In genomic region chr15:79893824-79894123, GRCm38 (mm10) we compare ENCODE assay signal across 12 mouse cellular contexts. TPM values are rescaled to one million over a fixed set of nuclear protein-coding genes. Genes with fewer than 3 reads are reported as not detected.
DNase-seq lines count a peak whose midpoint lies in the region; ATAC-seq and TF ChIP-seq lines count a peak whose summit lies in the region.
"Had no signal": no experiment of that assay in that cellular context is flagged by ENCODE, and none has a peak within 500 bp of the region (broad histone marks: within the 10 kb centered on the region; RNA-seq: fewer than 3 reads in every experiment).

No protein-coding gene starts in this region.

- no peak for TF ChIP-seq EP300 in stomach, postnatal 0 days (optimal IDR thresholded peaks at IDR 0.05)

- peak overlapping the region; percentile 89 for H3K4me2 ChIP-seq in heart, embryonic 15.5 days
- H3K4me2 ChIP-seq in liver, embryonic 11.5 days: peak overlapping the region; percentile 85
- H3K4me2 ChIP-seq in stomach, postnatal 0 days (replicated peaks; ENCODE audit: low read depth): peak overlapping the region; percentile 42
- H3K4me2 ChIP-seq: forebrain, embryonic 13.5 days had no signal

- no peak overlapping the region for H3K9ac ChIP-seq in heart, embryonic 15.5 days
- H3K9ac ChIP-seq in liver, embryonic 11.5 days (ENCODE audit: low read depth, low read length): peak overlapping the region; percentile 46; the same call in 1 of the 2 replicates
- H3K9ac ChIP-seq in stomach, postnatal 0 days (ENCODE audit: low read length): no peak overlapping the region
- H3K9ac ChIP-seq: forebrain, embryonic 13.5 days had no signal

- H3K27ac ChIP-seq in heart, embryonic 15.5 days: no peak overlapping the region
- peak overlapping the region; percentile 30; the same call in 1 of the 2 replicates for H3K27ac ChIP-seq in testis, adult 2 months (ENCODE audit: control insufficient read depth, insufficient read depth, low read depth, low read length)
- H3K27ac ChIP-seq in liver, embryonic 11.5 days (ENCODE audit: low read depth, low read length): peak overlapping the region; percentile 85
- peak overlapping the region; percentile 24; the same call in 1 of the 2 replicates for H3K27ac ChIP-seq in stomach, postnatal 0 days (replicated peaks)
- H3K27ac ChIP-seq: forebrain, embryonic 13.5 days had no signal

- no peak for DNase-seq in heart, adult 9 months (ENCODE audit: low spot score in 2 of 2)
- DNase-seq in testis, postnatal 14 days (ENCODE audit: low spot score): no peak
- DNase-seq in liver, embryonic 11.5 days (ENCODE audit: low spot score): no peak
- DNase-seq in stomach, postnatal 0 days (ENCODE audit: low spot score): no peak
- DNase-seq in adrenal gland, postnatal 10 days: no peak
- DNase-seq in right cerebral cortex, postnatal 14 days: no peak
- DNase-seq: cerebellum, postnatal 25 days had no signal

- peak overlapping the region; percentile 63; the same call in 1 of the 2 replicates for H3K4me3 ChIP-seq in heart, embryonic 15.5 days
- no peak overlapping the region for H3K4me3 ChIP-seq in testis, adult 2 months (ENCODE audit: control insufficient read depth, low read depth, low read length)
- H3K4me3 ChIP-seq in liver, embryonic 11.5 days (ENCODE audit: low read depth, low read length): peak overlapping the region; percentile 58
- no peak overlapping the region for H3K4me3 ChIP-seq in stomach, postnatal 0 days (ENCODE audit: low read depth, low read length)
- H3K4me3 ChIP-seq: forebrain, embryonic 13.5 days had no signal

- H3K27me3 ChIP-seq in heart, embryonic 15.5 days: no peaks in the 10 kb centered on the region
- H3K27me3 ChIP-seq in testis, adult 2 months (ENCODE audit: control insufficient read depth, insufficient read depth, low read length): no peaks in the 10 kb centered on the region
- 0 out of 2 replicates have a peak, but pooled peaks cover 2% of the 10 kb centered on the region for H3K27me3 ChIP-seq in liver, embryonic 11.5 days (replicated peaks; ENCODE audit: control insufficient read depth, insufficient read depth, low read length)
- H3K27me3 ChIP-seq in stomach, postnatal 0 days (ENCODE audit: control insufficient read depth, insufficient read depth, low read length): no peaks in the 10 kb centered on the region
- H3K27me3 ChIP-seq: CH12.LX had no signal

- no peak for TF ChIP-seq CTCF in testis, adult 2 months (IDR thresholded peaks at IDR 0.05; ENCODE audit: control insufficient read depth, insufficient read depth, insufficient replicate concordance, low read depth, low read length)
- no peak for TF ChIP-seq CTCF in stomach, postnatal 0 days (IDR thresholded peaks at IDR 0.05; ENCODE audit: low read depth)

- H3K36me3 ChIP-seq in heart, embryonic 15.5 days: peaks cover 4% of the 10 kb centered on the region; the same call in 1 of the 2 replicates
- no peaks in the 10 kb centered on the region for H3K36me3 ChIP-seq in testis, adult 2 months (ENCODE audit: control insufficient read depth, insufficient read depth, low read length)
- H3K36me3 ChIP-seq in liver, embryonic 11.5 days (ENCODE audit: control insufficient read depth, insufficient read depth, low read length): peaks cover 4% of the 10 kb centered on the region; the same call in 1 of the 2 replicates
- no peaks in the 10 kb centered on the region; the same call in 1 of the 2 replicates for H3K36me3 ChIP-seq in stomach, postnatal 0 days (ENCODE audit: control insufficient read depth, insufficient read depth, low read length)

- peaks cover 16% of the 10 kb centered on the region for H3K4me1 ChIP-seq in heart, embryonic 15.5 days (replicated peaks)
- H3K4me1 ChIP-seq in testis, adult 2 months (ENCODE audit: control insufficient read depth, insufficient read depth, low read length): peaks cover 2% of the 10 kb centered on the region
- H3K4me1 ChIP-seq in liver, embryonic 11.5 days (replicated peaks; ENCODE audit: control insufficient read depth, insufficient read depth, low read length): peaks cover 19% of the 10 kb centered on the region
- no peaks in the 10 kb centered on the region for H3K4me1 ChIP-seq in stomach, postnatal 0 days (replicated peaks; ENCODE audit: control insufficient read depth, insufficient read depth)

- 37% methylated on average over 3 of the region's 3 CpGs for WGBS in heart, embryonic 15.5 days
- 13% methylated on average over 3 of the region's 3 CpGs for WGBS in liver, embryonic 11.5 days
- 42% methylated on average over 3 of the region's 3 CpGs for WGBS in stomach, postnatal 0 days

- H3K9me3 ChIP-seq in heart, embryonic 15.5 days (replicated peaks): no peaks in the 10 kb centered on the region
- no peaks in the 10 kb centered on the region for H3K9me3 ChIP-seq in liver, embryonic 11.5 days (ENCODE audit: control insufficient read depth, low read length)
- no peaks in the 10 kb centered on the region for H3K9me3 ChIP-seq in stomach, postnatal 0 days (ENCODE audit: control insufficient read depth, low read length)
- H3K9me3 ChIP-seq: forebrain, embryonic 13.5 days had no signal

- no peak for ATAC-seq in heart, embryonic 15.5 days (replicated peaks; ENCODE audit: insufficient number of reproducible peaks, insufficient read depth, low FRiP score, low read depth)
- peak; percentile 74 for ATAC-seq in liver, embryonic 11.5 days (replicated peaks; ENCODE audit: low FRiP score)
- ATAC-seq in stomach, postnatal 0 days (ENCODE audit: low FRiP score, low TSS enrichment): no peak
- ATAC-seq: forebrain, embryonic 13.5 days had no signal

- TF ChIP-seq POLR2A in testis, adult 2 months (IDR thresholded peaks at IDR 0.05; ENCODE audit: control insufficient read depth, low read depth, low read length): no peak

RNA-seq across cellular contexts. Expression of gene Apobec3, which starts 2.3 kb away (rescaled TPM):
- 13.8 and 36.7 TPM in 2 replicates for polyA plus RNA-seq in heart, embryonic 15.5 days (2015; fragmentation: Nextera tagmentation; extraction: Ambion mirVana)
- polyA plus RNA-seq in testis, adult 2 months (2012; rRNA removed): 10.8 and 11.1 TPM in 2 replicates
- 72.8 and 76.7 TPM in 2 replicates for polyA plus RNA-seq in liver, embryonic 11.5 days (2014; fragmentation: Nextera tagmentation; extraction: Ambion mirVana)
- 18.2 and 18.5 TPM in 2 replicates for polyA plus RNA-seq in stomach, postnatal 0 days (2015; fragmentation: Nextera tagmentation; extraction: Ambion mirVana)
- total RNA-seq in adrenal gland, postnatal 10 days (2021): 10 to 100 TPM; 16.0 to 30.6 TPM

RNA-seq across cellular contexts. Expression of gene Cbx6, which starts 59.3 kb away (rescaled TPM):
- 52.1 and 65.7 TPM in 2 replicates for polyA plus RNA-seq in heart, embryonic 15.5 days (2015; fragmentation: Nextera tagmentation; extraction: Ambion mirVana)
- 4.6 and 6.6 TPM in 2 replicates for polyA plus RNA-seq in testis, adult 2 months (2012; rRNA removed)
- 16.3 and 16.8 TPM in 2 replicates for polyA plus RNA-seq in liver, embryonic 11.5 days (2014; fragmentation: Nextera tagmentation; extraction: Ambion mirVana)
- 33.3 and 34.8 TPM in 2 replicates for polyA plus RNA-seq in stomach, postnatal 0 days (2015; fragmentation: Nextera tagmentation; extraction: Ambion mirVana)
- 10 to 100 TPM; 58.8 to 68.4 TPM for total RNA-seq in adrenal gland, postnatal 10 days (2021)

RNA-seq across cellular contexts. Expression of gene Npcd, which starts 59.7 kb away (rescaled TPM):
- 0.27 TPM in 1 of 2 replicates, not detected in the other for polyA plus RNA-seq in heart, embryonic 15.5 days (2015; fragmentation: Nextera tagmentation; extraction: Ambion mirVana)
- polyA plus RNA-seq in testis, adult 2 months (2012; rRNA removed): 0.10 TPM in 1 of 2 replicates, not detected in the other
- polyA plus RNA-seq in liver, embryonic 11.5 days (2014; fragmentation: Nextera tagmentation; extraction: Ambion mirVana): not detected in 2 replicates
- 0.81 TPM in 1 of 2 replicates, not detected in the other for polyA plus RNA-seq in stomach, postnatal 0 days (2015; fragmentation: Nextera tagmentation; extraction: Ambion mirVana)
- 1 to 10 TPM; 1.2 to 1.7 TPM for total RNA-seq in adrenal gland, postnatal 10 days (2021)
- total RNA-seq: hematopoietic stem cell, adult 5-6 weeks had no signal
- polyA plus RNA-seq: forebrain, embryonic 13.5 days had no signal

Comparison
In these comparisons a context has a peak if more than half of its experiments do, and no peak if none do; other contexts are left out.
1. H3K4me3 ChIP-seq: peak in heart, embryonic 15.5 days (single experiment) and liver, embryonic 11.5 days (single experiment); none in testis, adult 2 months (single experiment) and stomach, postnatal 0 days (single experiment).
2. Peak in every context shown above with its lines, with median percentiles within 50 percentile points of each other: H3K4me2 ChIP-seq.